Mouse (Mus musculus): ENCODE data around the gene Slc30a6.
"Not testable (repeated sequence)": the region's sequence is repeated elsewhere in the genome, so short reads cannot be mapped to it uniquely, and the experiment has no call there.

The Slc30a6 gene

DNA sequence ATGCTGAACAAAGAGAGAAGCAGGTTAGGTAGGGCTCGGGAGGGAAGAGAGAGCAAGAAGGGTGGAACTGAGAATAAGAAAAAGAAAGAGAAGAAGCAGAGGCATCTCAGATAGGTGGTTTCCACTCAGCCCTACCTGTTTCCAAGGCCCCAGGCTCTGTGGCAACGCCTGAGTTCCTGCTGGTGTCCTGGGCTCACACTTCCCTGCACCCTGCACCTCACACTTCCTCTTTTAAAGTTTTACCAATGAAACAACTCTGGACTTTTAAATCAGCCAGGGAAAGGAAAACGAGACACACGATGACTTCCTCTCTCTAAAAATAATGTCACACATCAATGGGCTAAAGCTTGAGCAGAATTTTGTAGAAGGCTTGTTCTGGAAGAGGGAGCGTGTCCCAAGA, 45.1 kb downstream of the Slc30a6 start:
- DNase-seq (ENCODE audit: low spot score in 2 of 2), result no peak

DNA sequence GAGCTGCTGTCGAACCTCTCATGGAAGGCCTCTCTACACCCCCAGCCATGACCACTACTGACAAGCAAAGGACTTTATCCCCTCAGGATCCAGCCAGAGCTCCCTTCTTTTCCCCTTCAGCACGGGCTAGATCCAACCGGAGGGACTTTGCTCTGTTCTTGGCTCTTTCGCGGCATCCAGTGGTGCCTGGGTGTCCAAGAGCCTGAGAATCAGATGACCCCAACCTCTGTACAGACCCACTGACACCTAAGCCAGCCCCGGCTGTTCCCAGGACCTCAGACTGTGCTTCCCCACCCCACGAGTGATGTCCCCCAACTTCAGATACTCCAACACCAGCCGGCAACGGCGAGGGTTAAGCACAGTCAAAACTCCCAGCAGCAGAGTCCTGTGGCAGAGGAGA, 54.4 kb downstream of the Slc30a6 start:
- DNase-seq (ENCODE audit: low spot score in 2 of 2), result no peak

DNA sequence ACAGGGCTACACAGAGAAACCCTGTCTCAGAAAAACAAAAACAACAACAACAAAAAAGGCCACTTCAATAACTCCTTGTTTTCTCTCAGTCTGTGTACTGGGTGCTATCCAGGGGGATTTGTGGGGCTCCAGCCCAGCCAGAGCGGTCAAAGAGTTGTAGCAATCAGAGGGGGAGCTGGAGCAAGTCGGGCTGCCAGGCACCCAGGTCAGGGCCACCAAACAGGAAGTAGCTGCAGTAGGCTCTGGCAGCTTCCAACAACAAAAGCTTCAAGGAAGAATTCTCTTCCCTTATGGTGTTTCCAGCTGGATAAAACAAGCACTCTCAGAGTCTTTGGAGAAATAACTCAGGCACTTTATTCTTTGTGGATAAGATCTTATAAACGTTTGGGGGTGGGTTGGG, 58.5 kb downstream of the Slc30a6 start:
- no peak for DNase-seq (ENCODE audit: low spot score in 2 of 2)

GRCm38 (mm10) chr17:74454660-74455059, 59.3 kb downstream of the Slc30a6 start:
- DNase-seq (ENCODE audit: low spot score in 2 of 2), result no peak

- DNase-seq (ENCODE audit: low spot score in 2 of 2), result no peak
Measured at GRCm38 (mm10) chr17:74455426-74455825, 60.0 kb downstream of the Slc30a6 start.

GRCm38 (mm10) chr17:74456825-74457224, 61.4 kb downstream of the Slc30a6 start:
- DNase-seq (ENCODE audit: low spot score in 2 of 2), result no peak

GRCm38 (mm10) chr17:74457972-74458677, 62.7 kb downstream of the Slc30a6 start:
- no peak for DNase-seq (ENCODE audit: low spot score in 2 of 2)

DNA sequence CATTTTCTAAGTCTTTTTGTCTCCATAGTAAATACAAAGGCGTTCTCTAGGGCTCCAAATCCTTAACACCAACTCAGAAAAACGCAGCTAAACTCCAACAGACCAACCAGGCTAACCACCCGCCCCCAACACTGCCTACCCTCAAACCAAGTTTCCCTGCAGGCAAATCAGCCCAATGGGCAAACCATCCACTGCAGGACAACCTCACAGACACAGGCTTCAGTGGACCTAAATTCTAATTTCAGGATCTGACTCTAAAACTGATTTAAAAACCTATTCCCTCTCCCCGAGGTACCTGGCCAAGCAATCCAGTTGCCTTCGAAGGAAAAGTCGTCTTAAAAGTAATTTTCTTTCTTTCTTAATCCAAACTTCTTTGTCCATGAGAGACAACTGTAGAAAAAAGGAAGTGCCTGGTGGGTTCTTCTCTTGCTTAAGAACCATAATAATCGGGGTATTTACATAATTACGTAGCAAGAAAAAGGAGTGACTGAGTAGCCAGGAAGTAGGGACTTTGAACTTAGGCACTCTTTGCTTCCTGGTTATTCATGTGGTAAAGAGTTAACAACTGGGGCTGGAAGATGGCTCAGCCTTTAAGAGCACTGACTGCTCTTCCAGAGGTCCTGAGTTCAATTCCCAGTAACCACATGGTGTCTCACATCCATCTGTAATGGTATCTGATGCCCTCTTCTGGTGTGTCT, 63.5 kb downstream of the Slc30a6 start, which contains the start of gene Nlrc4:
Nlrc4 (minus strand) TSS at position 432 of the 698 bp plus-strand sequence.
- no peak for DNase-seq (ENCODE audit: low spot score in 2 of 2)

GRCm38 (mm10) chr17:74463510-74463909, 68.1 kb downstream of the Slc30a6 start:
- DNase-seq (ENCODE audit: low spot score in 2 of 2), result no peak

DNA sequence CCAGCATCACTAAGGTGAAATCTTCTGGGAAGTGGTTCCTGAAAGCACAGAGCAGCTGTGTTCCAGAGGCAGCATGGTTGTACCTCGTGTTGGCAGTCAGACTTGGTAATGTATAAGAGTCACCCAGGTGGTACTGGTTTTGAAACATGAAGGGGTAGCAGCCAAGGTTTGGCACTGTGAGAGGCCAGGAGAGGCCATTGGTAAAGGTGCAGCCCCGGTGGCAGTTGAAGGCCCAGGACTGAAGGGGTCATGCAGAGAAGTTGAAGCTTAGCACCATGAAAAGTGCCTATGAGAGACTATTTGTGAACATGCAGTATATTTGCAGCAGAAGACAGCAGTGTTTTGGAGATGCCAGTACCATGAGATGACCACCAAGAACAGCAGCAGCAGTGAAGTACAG, 72.6 kb downstream of the Slc30a6 start:
- not testable (repeated sequence) for DNase-seq (ENCODE audit: low spot score in 2 of 2)

- DNase-seq (ENCODE audit: low spot score in 2 of 2), result not testable (repeated sequence)
Measured at GRCm38 (mm10) chr17:74470133-74470532, 74.7 kb downstream of the Slc30a6 start.

Data from left cerebral cortex, adult 9 months (tissue).